Mouse (Mus musculus) right cerebral cortex, adult 18-20 months (tissue): ENCODE data around the gene Trim56.
A peak's percentile ranks its signal among the peaks of the same experiment; 100 is the strongest.

Source experiments
- DNase-seq: peaks from one replicate; pipeline ENCODE4 v3.0.0; 2022; ENCODE audit warnings: mixed read lengths

The Trim56 gene

DNA sequence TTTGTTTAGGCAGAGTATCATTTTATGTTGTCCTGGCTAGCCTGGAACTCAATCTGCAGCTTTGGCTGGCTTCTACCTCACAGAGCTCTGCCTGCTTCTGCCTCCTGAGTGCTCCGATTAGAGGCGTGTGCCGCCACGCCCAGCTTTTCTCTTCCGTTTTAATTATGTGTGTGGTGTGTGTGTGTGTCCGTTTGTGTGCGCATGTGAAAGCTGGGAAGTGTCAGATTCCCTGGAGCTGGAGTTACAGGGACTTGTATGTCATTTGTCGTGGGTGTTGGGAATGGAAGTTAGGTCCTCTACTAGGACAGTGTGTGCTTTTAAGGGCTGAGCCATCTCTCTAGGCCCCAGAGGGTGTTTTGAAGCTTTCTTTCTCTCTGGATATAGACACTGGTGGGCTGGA is 42.9 kb downstream of the Trim56 start:
- DNase-seq: no peak

DNA sequence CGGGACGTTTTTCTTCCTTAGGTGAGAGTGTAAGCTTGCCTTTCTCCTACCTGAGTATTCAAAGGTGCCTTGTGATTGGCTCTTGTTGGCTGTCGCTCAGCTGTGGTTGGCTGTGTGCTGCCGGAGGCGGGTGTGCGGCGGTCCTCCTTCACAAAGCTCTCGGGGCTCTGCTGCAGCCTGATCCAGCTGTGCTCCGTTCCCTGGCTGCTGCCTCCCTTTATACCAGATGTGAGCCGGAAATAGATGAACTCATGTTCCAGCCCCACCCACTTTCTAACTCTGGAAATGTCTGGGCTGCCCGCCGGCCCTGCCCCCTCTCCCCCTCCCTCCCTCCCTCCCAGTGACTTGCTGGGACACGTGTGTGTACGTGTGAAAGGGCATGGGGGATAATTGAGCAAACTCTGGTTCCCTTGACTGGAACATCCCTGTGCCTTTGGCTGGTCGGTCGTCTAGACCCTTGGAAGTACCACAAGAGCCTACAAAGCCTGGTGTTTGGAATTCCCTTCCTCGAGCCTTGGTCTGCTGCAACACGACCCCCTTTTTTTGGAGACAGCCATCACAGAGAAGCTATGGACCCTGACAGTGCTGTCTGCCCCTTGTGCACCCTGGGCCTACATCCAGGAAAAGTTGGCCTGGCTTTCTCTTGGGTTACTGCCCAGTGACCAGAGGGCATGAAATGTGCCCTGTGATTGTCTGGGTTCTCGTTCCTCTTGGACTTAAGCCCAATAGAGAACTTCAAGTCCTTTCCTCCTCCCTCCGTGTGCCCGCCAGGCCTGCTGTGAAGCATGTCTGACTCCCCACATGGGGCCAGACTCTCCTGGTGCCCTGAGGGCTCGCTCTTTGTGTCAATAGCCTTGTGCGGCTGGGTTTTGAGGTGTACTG is 43.7 kb downstream of the Trim56 start, which contains the start of gene Serpine1:
Gene Serpine1, minus strand, starts transcription at position 190 of the 882 bp plus-strand sequence.
- DNase-seq: peak; percentile 78

DNA sequence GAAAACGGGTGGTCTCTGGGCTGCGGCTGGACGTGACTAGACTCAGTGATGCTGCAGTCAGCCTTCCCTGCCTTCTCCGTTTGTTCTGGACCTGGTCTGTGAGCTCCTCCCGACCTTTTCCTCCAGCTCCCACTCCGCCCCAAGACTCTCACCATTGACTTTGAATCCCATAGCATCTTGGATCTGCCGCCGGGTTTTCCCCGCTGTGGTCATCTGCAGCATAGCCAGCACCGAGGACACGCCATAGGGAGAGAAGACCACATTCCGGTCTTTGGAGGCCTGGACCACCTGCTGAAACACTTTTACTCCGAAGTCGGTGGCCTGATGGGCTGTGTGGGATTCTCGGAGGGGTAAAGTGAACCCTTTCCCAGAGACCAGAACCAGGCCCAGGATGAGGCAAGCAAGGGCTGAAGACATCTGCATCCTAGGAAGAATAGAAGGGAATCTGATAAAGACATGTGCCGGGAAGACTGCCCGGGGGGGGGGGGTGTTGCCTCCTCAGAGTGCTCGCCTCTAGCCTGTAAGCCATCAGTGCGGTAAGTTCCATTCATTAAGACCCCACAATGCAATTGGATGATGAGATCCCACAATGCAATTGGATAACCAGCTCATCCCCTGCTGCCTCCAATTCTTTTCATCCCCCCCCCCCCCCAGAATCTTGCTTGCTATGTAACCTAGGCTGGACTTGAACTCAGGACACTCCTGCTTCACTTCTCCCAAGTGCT is 45.0 kb downstream of the Trim56 start:
- DNase-seq: no peak

DNA sequence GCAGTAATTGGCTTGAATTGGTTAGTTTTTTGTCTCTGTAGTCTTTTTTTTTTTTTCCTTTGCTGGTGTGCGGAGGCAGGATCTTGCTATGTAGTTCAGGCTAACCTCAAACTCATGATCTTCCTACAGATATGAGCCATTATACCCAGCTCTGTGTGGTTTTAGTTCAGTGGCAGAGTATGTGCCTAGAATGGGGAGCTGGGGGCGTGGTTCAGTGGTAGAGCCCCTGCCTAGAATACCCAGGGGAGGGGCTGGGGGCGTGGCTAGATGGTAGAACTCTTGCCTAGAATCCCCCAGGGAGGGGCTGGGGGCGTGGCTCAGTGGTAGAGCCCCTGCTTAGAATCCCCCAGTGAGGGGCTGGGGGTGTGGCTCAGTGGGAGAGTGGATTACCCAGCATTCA is 47.3 kb downstream of the Trim56 start:
- DNase-seq: no peak

DNA sequence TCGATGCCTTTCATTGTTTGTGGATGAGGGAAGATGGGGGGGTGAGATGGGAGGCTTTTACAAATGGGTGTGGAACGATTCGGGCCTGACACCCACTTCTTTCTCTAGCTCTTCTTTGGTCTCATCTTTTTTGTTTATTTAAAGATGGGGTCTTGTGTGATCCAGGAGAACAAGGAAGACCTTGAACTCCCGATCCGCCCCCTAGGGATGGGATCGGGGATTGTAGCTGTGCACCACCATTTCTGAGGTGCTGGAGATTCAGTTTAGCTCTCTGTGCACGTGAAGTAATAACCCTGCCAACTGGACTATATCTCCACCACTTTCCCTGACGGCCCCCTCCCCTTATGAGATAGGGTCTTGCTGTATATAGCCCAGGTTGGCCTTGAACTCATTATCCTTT is 50.1 kb downstream of the Trim56 start:
- DNase-seq: no peak

DNA sequence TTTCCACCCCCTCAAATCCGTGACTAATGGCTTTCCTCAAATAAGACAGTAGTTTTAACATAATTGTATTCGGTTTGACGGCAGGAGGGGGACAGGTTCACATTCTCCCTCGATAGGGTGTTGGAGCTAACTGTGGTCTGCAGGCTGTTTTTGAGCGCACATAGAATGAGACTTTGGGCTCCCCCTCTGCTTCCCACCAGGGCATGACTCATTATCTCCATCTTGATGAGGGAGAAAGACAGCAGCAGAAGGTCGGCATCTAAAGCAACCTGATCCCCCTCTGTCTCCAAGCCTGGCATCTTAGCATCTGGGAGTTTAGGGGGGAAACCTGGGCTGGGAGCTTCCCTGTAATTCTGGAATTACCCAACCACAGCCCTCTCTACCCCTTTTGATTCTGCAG is 50.6 kb downstream of the Trim56 start:
- DNase-seq: no peak

DNA sequence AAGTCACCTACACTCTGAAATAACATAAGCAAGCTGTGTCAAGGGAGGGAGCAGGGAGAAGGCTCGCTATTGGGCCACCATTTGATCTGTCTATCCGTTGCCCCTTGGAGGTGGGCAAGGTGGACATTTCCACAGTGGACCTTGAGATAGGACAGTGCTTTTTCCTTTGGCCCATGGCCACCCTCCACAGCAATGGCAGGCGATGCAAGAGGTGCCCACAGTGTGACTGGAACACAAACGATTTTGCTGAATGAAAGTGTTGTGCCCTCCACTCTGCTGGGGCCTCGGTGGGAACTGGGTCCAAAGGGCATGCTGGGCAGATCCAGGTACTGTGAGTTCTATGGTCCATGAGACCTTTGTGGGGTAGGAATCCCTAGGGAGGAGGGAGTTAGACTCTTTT is 53.4 kb downstream of the Trim56 start:
- no peak for DNase-seq

DNA sequence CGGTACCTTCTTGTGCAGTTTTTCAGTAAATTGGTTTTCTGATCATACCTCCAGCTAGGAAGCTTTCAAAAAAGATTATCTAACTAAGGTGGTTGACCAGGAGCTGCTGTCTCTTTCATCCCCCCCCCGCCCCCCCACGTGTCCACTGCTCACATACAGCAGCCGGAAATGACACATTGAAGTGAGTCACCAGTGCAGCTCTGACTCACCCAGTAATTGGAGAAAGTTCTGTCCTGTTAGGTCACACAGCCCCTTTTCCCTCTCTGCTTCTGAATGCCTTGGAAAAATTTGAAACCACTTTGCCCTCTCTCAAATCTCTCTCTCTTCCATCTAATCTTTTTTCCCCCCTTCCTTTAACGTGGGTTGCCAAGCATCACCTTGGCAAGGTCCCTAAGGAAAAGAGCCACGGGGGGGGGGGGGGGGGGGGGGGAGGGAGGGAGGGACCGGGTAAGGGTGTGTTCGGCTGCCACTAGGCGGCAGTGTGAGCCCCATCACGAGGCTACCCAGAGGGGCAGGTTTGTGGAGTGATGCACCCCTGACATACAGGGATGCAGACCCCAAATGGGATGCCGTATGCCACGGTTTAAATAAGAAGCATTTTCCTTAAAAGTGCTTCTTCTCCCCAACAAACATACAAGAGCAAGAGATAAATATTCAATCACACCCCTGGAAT is 54.1 kb downstream of the Trim56 start:
- peak; percentile 55 for DNase-seq
